Mouse (Mus musculus): Measurements from ENCODE around the gene Lbr.

The Lbr gene

GRCm38 (mm10) chr1:181842781-181843180, at the start of gene Lbr:
Gene Lbr (minus strand): TSS chr1:181843046.
- DNase-seq (ENCODE audit: low spot score) = no peak

- DNase-seq (ENCODE audit: low spot score) = no peak
Observed at GRCm38 (mm10) chr1:181889670-181890069, 46.8 kb upstream of the Lbr start.

GRCm38 (mm10) chr1:181888801-181889200, 46.0 kb upstream of the Lbr start:
- peak; percentile 82 for DNase-seq (ENCODE audit: low spot score)

- DNase-seq (ENCODE audit: low spot score) = peak; percentile 15
Observed at GRCm38 (mm10) chr1:181881532-181881931, 38.7 kb upstream of the Lbr start.

GRCm38 (mm10) chr1:181880752-181881325, 38.0 kb upstream of the Lbr start:
- no peak for DNase-seq (ENCODE audit: low spot score)

GRCm38 (mm10) chr1:181878436-181878835, 35.6 kb upstream of the Lbr start:
- no peak for DNase-seq (ENCODE audit: low spot score)

GRCm38 (mm10) chr1:181877088-181877487, 34.2 kb upstream of the Lbr start:
- no peak for DNase-seq (ENCODE audit: low spot score)

GRCm38 (mm10) chr1:181876656-181877055, 33.8 kb upstream of the Lbr start:
- DNase-seq (ENCODE audit: low spot score) = no peak

- no peak for DNase-seq (ENCODE audit: low spot score)
Observed at GRCm38 (mm10) chr1:181873086-181873920, 30.5 kb upstream of the Lbr start.

- no peak for DNase-seq (ENCODE audit: low spot score)
Observed at GRCm38 (mm10) chr1:181872639-181873038, 29.8 kb upstream of the Lbr start.

- no peak for DNase-seq (ENCODE audit: low spot score)
Observed at GRCm38 (mm10) chr1:181866429-181867280, 23.8 kb upstream of the Lbr start.

- DNase-seq (ENCODE audit: low spot score) = no peak
Observed at GRCm38 (mm10) chr1:181865863-181866216, 23.0 kb upstream of the Lbr start.

GRCm38 (mm10) chr1:181864971-181865862, 22.4 kb upstream of the Lbr start:
- no peak for DNase-seq (ENCODE audit: low spot score)

GRCm38 (mm10) chr1:181863431-181863830, 20.6 kb upstream of the Lbr start:
- DNase-seq (ENCODE audit: low spot score) = no peak

GRCm38 (mm10) chr1:181862676-181863374, 20.0 kb upstream of the Lbr start:
- DNase-seq (ENCODE audit: low spot score) = no peak

GRCm38 (mm10) chr1:181861181-181861902, 18.5 kb upstream of the Lbr start:
- DNase-seq (ENCODE audit: low spot score) = no peak

GRCm38 (mm10) chr1:181860659-181861058, 17.8 kb upstream of the Lbr start:
- no peak for DNase-seq (ENCODE audit: low spot score)

GRCm38 (mm10) chr1:181856329-181856728, 13.5 kb upstream of the Lbr start:
- DNase-seq (ENCODE audit: low spot score) = no peak

- no peak for DNase-seq (ENCODE audit: low spot score)
Observed at GRCm38 (mm10) chr1:181854829-181855228, 12.0 kb upstream of the Lbr start.

- no peak for DNase-seq (ENCODE audit: low spot score)
Observed at GRCm38 (mm10) chr1:181853081-181853736, 10.4 kb upstream of the Lbr start.

Data from layer of hippocampus, adult 9-10 months (tissue).